Mouse (Mus musculus) neutrophil, adult 59 days (primary cell): ENCODE measurements around the gene Olfr143. TPM values are rescaled to one million over a fixed set of nuclear protein-coding genes. Genes with fewer than 3 reads are reported as not detected.

ENCODE experiments used
- total RNA-seq, 2 experiments: library from RNA; stranded (reverse); gene quantifications; 1 replicate in 1 of 2; 2 replicates in 1 of 2; pipeline ENCODE4 v1.2.4; 2023

Gene Olfr143
- not detected for total RNA-seq

DNA sequence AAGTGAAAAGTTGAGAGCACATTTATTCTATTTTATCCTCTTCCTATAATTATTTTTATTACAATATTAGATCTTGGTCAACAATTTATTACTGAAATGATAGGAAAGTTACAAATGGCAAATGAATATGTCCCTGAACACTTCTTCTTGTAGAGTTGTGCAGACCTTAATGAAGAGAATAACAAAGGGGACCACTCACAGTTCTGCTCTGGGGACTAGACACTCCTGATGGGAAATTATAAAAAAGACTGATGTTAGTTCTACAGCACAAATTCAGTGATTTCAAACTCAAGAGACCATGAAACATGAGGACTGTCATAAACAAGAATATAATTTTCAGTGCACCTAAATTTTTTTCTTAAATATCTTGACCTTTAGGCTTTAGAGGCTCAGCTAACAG, at the start of gene Olfr143:
Gene Olfr143 (plus strand): TSS at position 301 of the 400 bp plus-strand sequence.

DNA sequence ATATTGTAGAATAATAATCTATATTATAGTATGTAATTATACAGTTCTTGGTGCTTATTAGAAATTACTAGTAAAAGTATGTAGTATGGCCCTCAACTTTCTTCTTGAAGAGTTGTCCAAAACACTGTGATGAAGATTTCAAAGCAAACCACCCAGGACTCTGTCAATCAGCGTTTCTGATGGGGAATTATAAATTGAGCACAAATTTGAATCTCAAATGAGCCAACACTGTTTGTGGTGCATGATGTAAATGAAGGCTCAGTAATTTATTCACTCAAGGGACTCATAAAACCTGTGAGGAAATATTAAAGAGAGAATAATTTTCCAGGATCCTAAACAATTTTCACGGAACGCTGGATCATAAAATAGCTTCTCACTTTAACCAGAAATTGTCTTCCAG, 44.5 kb upstream of the Olfr143 start, which contains the start of gene Olfr893:
Gene Olfr893 (plus strand): TSS at position 301 of the 400 bp plus-strand sequence.

DNA sequence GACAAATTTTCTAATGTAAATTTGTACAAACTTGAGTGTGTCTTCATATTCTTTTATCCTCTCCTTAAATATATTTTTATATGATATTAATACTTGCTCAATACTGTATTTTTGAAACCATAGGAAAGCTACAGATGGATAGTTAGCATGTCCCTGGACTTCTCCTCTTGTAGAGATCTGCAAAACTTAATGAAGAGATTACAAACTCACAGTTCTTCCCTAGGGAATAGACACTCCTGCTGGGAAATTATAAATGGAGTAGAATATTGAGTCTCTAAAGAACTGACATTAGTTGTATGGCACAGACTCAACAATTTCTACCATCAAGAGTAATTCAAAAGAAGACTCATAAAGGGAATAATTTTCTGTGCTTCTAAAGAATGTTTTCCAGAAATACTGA, 34.8 kb upstream of the Olfr143 start, which contains the start of gene Olfr894:
Gene Olfr894 (plus strand): TSS at position 301 of the 400 bp plus-strand sequence.

DNA sequence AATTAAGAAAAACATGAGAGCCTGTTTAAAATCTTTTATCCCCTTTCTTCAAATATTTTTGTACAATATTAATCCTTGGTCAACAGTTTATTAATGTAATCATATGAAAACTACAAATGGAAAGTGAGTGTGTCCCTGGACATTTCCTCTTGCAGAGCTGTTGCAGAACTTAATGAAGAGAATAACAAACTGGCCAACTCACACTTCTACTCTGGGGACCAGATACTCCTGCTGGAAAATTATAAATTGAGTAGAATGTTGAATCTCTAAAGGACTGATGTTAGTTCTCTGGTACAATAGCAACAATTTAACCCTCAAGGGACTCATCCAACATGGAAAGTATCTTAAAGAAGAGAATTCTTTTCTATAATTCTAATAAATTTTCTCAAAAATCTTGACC, 15.0 kb downstream of the Olfr143 start, which contains the start of gene Olfr895:
Gene Olfr895 (plus strand): TSS at position 301 of the 400 bp plus-strand sequence.

DNA sequence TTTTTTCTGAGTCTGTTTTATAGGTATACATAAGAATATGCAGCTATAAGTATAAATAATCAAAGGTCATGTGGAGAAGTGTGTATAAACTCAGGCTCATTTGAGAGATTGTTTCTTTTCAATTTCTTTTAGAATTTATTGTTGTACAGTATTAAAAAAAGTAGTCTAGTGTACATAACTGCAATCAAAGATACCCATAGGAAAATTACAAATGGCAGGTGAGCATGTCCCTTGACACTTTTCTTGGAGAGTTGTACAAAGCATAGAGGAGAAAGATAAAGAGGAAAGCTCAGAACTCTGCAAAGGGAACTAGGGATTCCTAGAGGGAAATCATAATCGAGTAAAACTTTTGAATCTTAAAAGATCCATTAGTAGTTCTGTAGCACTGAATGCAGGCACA, 38.2 kb downstream of the Olfr143 start, which contains the start of gene Olfr896-ps1:
Gene Olfr896-ps1 (plus strand): TSS at position 301 of the 400 bp plus-strand sequence.

Other genes with a start within 250 kb of the Olfr143 start
- not detected for gene Olfr883, start 227.0 kb upstream of the Olfr143 start, total RNA-seq
- gene Olfr884, start 206.2 kb upstream of the Olfr143 start, total RNA-seq, result not detected
- gene Olfr885, start 191.5 kb upstream of the Olfr143 start, total RNA-seq, result not detected
- gene Olfr887, start 168.7 kb upstream of the Olfr143 start, total RNA-seq, result not detected
- gene Olfr888, start 144.6 kb upstream of the Olfr143 start, total RNA-seq, result not detected
- not detected for gene Olfr889, start 137.6 kb upstream of the Olfr143 start, total RNA-seq
- gene Olfr890, start 110.3 kb upstream of the Olfr143 start, total RNA-seq, result not detected
- not detected for gene Olfr891, start 72.0 kb upstream of the Olfr143 start, total RNA-seq
- not detected for gene Olfr893, start 44.4 kb upstream of the Olfr143 start, total RNA-seq
- gene Olfr894, start 34.7 kb upstream of the Olfr143 start, total RNA-seq, result not detected
- not detected for gene Olfr895, start 15.1 kb downstream of the Olfr143 start, total RNA-seq
- not detected for gene Olfr896-ps1, start 38.3 kb downstream of the Olfr143 start, total RNA-seq
- not detected for gene Olfr25, start 76.3 kb downstream of the Olfr143 start, total RNA-seq
- gene Olfr898, start 95.6 kb downstream of the Olfr143 start, total RNA-seq, result not detected
- gene Olfr250, start 114.1 kb downstream of the Olfr143 start, total RNA-seq, result not detected
- not detected for gene Olfr251, start 124.3 kb downstream of the Olfr143 start, total RNA-seq
- not detected for gene Olfr147, start 148.9 kb downstream of the Olfr143 start, total RNA-seq
- gene Olfr901, start 176.7 kb downstream of the Olfr143 start, total RNA-seq, result not detected
- gene Olfr902, start 194.9 kb downstream of the Olfr143 start, total RNA-seq, result not detected
- not detected for gene Olfr904, start 210.4 kb downstream of the Olfr143 start, total RNA-seq
- under 1 TPM in 1 of 2 experiments, not detected in 1; 0.09 TPM for gene Olfr905, start 218.3 kb downstream of the Olfr143 start, total RNA-seq
- not detected for gene Olfr906, start 234.3 kb downstream of the Olfr143 start, total RNA-seq
- not detected for gene Olfr907, start 243.0 kb downstream of the Olfr143 start, total RNA-seq